ENCODE assay signal across 21 mouse cellular contexts in the genomic region with DNA sequence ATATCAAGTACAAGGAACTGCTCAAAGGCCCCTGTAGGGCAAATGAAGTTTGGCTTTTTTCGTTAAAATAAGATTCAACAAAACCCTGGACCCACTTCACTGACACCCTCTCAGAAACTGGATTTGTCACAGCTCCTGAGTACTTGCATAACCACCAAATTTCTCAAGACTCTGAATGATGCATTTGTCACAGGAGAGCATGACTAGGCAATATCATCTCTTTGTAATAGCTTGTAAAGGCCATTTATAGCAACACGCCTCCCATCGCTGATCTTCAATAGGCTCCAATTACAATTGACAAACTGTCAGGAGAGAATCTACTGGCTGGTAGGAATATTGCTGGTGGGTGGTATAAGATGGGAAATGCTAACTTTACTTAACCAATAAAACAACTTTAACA.
"Had no signal": no experiment of that assay in that cellular context is flagged by ENCODE, and none has a peak within 500 bp of the region (broad histone marks: within the 10 kb centered on the region; RNA-seq: fewer than 3 reads in every experiment).

No protein-coding gene starts in this region.

- ATAC-seq: liver, postnatal 0 days; midbrain, embryonic 16.5 days had no signal

- H3K4me2 ChIP-seq: liver, embryonic 15.5 days; lung, embryonic 15.5 days; midbrain, embryonic 12.5 days; neural tube, embryonic 13.5 days; neural tube, embryonic 15.5 days had no signal

- H3K36me3 ChIP-seq: liver, embryonic 15.5 days; lung, embryonic 15.5 days; midbrain, embryonic 10.5 days; midbrain, embryonic 12.5 days; neural tube, embryonic 13.5 days; neural tube, embryonic 15.5 days had no signal

- H3K4me3 ChIP-seq: liver, embryonic 15.5 days; lung, embryonic 15.5 days; midbrain, embryonic 10.5 days; midbrain, embryonic 12.5 days; myocyte; neural tube, embryonic 13.5 days; neural tube, embryonic 15.5 days had no signal

- H3K9ac ChIP-seq: liver, embryonic 15.5 days; liver, postnatal 0 days; lung, embryonic 15.5 days; midbrain, embryonic 12.5 days; neural tube, embryonic 13.5 days; neural tube, embryonic 15.5 days had no signal

- H3K9me3 ChIP-seq: liver, embryonic 15.5 days; lung, embryonic 15.5 days; midbrain, embryonic 10.5 days; midbrain, embryonic 12.5 days; neural tube, embryonic 13.5 days; neural tube, embryonic 15.5 days had no signal

- H3K27me3 ChIP-seq: liver, embryonic 15.5 days; lung, embryonic 15.5 days; midbrain, embryonic 12.5 days; neural tube, embryonic 13.5 days; neural tube, embryonic 15.5 days had no signal

- H3K27ac ChIP-seq: liver, embryonic 15.5 days; lung, embryonic 15.5 days; midbrain, embryonic 10.5 days; midbrain, embryonic 12.5 days; neural tube, embryonic 13.5 days; neural tube, embryonic 15.5 days had no signal

- H3K4me1 ChIP-seq: liver, embryonic 15.5 days; lung, embryonic 15.5 days; midbrain, embryonic 10.5 days; midbrain, embryonic 12.5 days; neural tube, embryonic 13.5 days; neural tube, embryonic 15.5 days had no signal

- DNase-seq: liver, postnatal 0 days; lung, adult 2 months; lung, postnatal 10 days; lung, postnatal 4 days; midbrain, embryonic 14.5 days; retina, postnatal 1 day; right cerebral cortex, adult 18-20 months; right cerebral cortex, postnatal 25 days; right cerebral cortex, postnatal 4 days; spleen, adult 18-20 months; thymus, adult 18-20 months; thymus, postnatal 14 days; thymus, postnatal 36 days had no signal
